Mouse (Mus musculus): ENCODE results near the gene Gm47791. TPM values are rescaled to one million over a fixed set of nuclear protein-coding genes. Genes with fewer than 3 reads are reported as not detected.

Gm47791 gene
- total RNA-seq, 2 experiments from 2014 or later = not detected

- DNase-seq (ENCODE audit: low spot score in 2 of 2) = peak; percentile 23 to 49
These were observed 17.0 kb upstream of the Gm47791 start for GRCm38 (mm10) chr1:82788070-82788469.

GRCm38 (mm10) chr1:82787414-82787813, 16.4 kb upstream of the Gm47791 start:
- peak; percentile 60 to 72 for DNase-seq (ENCODE audit: low spot score in 2 of 2)

GRCm38 (mm10) chr1:82785546-82785945, 14.5 kb upstream of the Gm47791 start:
- no peak for DNase-seq (ENCODE audit: low spot score in 2 of 2)

- DNase-seq (ENCODE audit: low spot score in 2 of 2) = no peak
These were observed 12.5 kb upstream of the Gm47791 start for GRCm38 (mm10) chr1:82783559-82783958.

GRCm38 (mm10) chr1:82779388-82779966, 8.4 kb upstream of the Gm47791 start:
- DNase-seq (ENCODE audit: low spot score in 2 of 2) = no peak

- DNase-seq (ENCODE audit: low spot score in 2 of 2) = no peak
These were observed 4.2 kb upstream of the Gm47791 start for GRCm38 (mm10) chr1:82775293-82775692.

GRCm38 (mm10) chr1:82773208-82773607, 2.2 kb upstream of the Gm47791 start:
- no peak for DNase-seq (ENCODE audit: low spot score in 2 of 2)

- DNase-seq (ENCODE audit: low spot score in 2 of 2) = no peak
These were observed 1.4 kb upstream of the Gm47791 start for GRCm38 (mm10) chr1:82772428-82772827.

GRCm38 (mm10) chr1:82768269-82768668, 2.8 kb downstream of the Gm47791 start, which contains the start of gene Tm4sf20:
TSS of gene Tm4sf20 (minus strand) at chr1:82768461.
- no peak for DNase-seq (ENCODE audit: low spot score in 2 of 2)

- no peak for DNase-seq (ENCODE audit: low spot score in 2 of 2)
These were observed 4.4 kb downstream of the Gm47791 start for GRCm38 (mm10) chr1:82766641-82767040.

- DNase-seq (ENCODE audit: low spot score in 2 of 2) = no peak
These were observed 4.8 kb downstream of the Gm47791 start for GRCm38 (mm10) chr1:82766227-82766626.

- DNase-seq (ENCODE audit: low spot score in 2 of 2) = no peak
These were observed 8.8 kb downstream of the Gm47791 start for GRCm38 (mm10) chr1:82762274-82762673.

GRCm38 (mm10) chr1:82761454-82762169, 9.4 kb downstream of the Gm47791 start:
- no peak for DNase-seq (ENCODE audit: low spot score in 2 of 2)

GRCm38 (mm10) chr1:82759520-82759919, 11.5 kb downstream of the Gm47791 start:
- no peak for DNase-seq (ENCODE audit: low spot score in 2 of 2)

- DNase-seq (ENCODE audit: low spot score in 2 of 2) = no peak
These were observed 23.2 kb downstream of the Gm47791 start for GRCm38 (mm10) chr1:82747714-82748452.

GRCm38 (mm10) chr1:82746408-82746807, 24.6 kb downstream of the Gm47791 start:
- no peak for DNase-seq (ENCODE audit: low spot score in 2 of 2)

GRCm38 (mm10) chr1:82743962-82744361, 27.1 kb downstream of the Gm47791 start:
- no peak for DNase-seq (ENCODE audit: low spot score in 2 of 2)

- DNase-seq (ENCODE audit: low spot score in 2 of 2) = no peak
These were observed 29.5 kb downstream of the Gm47791 start for GRCm38 (mm10) chr1:82741539-82741938.

GRCm38 (mm10) chr1:82738066-82738465, 33.0 kb downstream of the Gm47791 start:
- no peak for DNase-seq (ENCODE audit: low spot score in 2 of 2)

GRCm38 (mm10) chr1:82733357-82733756, 37.7 kb downstream of the Gm47791 start:
- no peak for DNase-seq (ENCODE audit: low spot score in 2 of 2)

- no peak for DNase-seq (ENCODE audit: low spot score in 2 of 2)
These were observed 44.6 kb downstream of the Gm47791 start for GRCm38 (mm10) chr1:82726482-82726881.

GRCm38 (mm10) chr1:82725875-82726185, 45.2 kb downstream of the Gm47791 start:
- no peak for DNase-seq (ENCODE audit: low spot score in 2 of 2)

Data from layer of hippocampus, postnatal 10 days (tissue).